Mouse (Mus musculus) regulatory T cell (primary cell): Measurements from ENCODE around the gene Aff3.

Source experiments
- in situ Hi-C: fragments of 300-600 bp; cut with MboI, MseI; formaldehyde crosslinking; loops from one replicate; pipeline ENCODE4 v1.15.1; 2025; ENCODE audit warnings: high pct_unique_total_duplicates

The Aff3 gene

DNA sequence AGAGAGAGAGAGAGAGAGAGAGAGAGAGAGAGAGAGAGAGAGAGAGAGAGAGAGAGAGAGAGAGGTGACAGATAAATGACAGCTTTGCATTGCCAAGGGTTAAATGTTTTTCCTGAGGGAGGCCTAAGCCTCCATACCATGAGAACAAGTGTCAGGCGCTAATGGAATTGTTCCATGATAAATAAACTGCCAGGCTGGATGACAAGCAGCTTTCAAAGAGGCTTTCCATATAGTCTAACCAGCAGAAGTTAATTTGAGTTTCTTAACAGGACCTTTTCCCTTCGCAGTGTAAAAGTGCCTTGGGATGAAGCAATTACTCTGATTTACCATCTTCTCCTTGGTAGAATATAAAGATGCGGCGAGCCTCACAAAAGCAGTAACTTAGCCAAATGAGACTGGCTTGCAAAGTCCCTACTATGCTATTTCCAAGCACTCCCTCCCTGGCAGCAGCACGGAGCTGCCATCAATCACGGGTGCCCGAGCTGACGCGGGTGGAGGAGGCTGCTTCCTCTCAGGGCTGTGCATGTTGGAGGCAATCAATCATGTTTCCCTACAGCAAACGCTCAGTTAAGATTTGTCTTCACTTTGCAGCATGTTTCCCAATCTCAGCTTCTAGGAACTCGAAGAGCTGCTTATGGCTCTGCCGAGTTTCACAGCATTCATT is 119.3 kb downstream of the Aff3 start:
- in situ Hi-C loops: no loop called here

- in situ Hi-C loops: no loop called here
Observed at GRCm38 (mm10) chr1:38544501-38544900, 120.3 kb downstream of the Aff3 start.

- in situ Hi-C loops: no loop called here
Observed at GRCm38 (mm10) chr1:38541536-38541935, 123.2 kb downstream of the Aff3 start.

GRCm38 (mm10) chr1:38536929-38537540 is 127.7 kb downstream of the Aff3 start:
- in situ Hi-C loops: no loop called here

GRCm38 (mm10) chr1:38532581-38532980 is 132.2 kb downstream of the Aff3 start:
- in situ Hi-C loops: no loop called here

GRCm38 (mm10) chr1:38528607-38529006 is 136.1 kb downstream of the Aff3 start:
- in situ Hi-C loops: no loop called here

- in situ Hi-C loops: no loop called here
Observed at GRCm38 (mm10) chr1:38526568-38526967, 138.2 kb downstream of the Aff3 start.

GRCm38 (mm10) chr1:38521651-38522050 is 143.1 kb downstream of the Aff3 start:
- in situ Hi-C loops: no loop called here

DNA sequence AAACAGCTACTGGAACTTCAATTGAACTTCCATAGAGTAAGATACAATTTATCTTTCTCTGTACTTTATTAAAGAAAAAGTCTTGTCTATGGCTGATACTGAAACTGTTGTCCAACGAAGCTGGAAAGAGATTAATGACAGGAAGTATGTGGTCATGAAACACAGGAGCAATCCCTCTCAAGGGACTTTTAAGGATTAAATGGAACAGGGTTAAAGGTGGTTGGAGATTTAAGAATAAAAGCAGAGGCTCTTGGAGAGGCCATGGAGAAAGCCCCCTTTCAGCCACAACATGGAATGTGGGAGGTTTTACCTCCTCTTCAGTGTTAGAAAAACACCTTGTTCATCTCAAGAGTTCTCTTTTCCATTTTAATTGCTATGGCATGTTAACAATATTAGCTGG is 148.5 kb downstream of the Aff3 start:
- in situ Hi-C loops: no loop called here

DNA sequence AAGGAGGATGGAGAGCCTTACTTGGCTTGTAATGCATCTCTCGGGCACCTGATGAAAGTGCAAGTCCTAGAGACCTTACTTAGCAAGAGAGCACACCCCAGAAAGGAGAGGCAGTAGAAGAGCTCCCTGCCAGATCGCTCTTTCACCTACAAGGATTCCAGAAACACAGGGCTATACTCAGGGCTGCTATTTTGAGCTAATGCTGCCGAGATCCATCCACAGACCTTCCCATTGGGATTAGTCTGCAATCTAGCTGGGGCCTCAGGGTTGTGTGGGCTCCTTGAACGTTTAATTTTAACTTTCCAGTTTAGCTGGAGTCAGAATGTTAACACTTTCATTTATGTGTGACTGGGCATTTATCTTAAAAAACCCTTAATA is 150.1 kb downstream of the Aff3 start:
- in situ Hi-C loops: no loop called here

DNA sequence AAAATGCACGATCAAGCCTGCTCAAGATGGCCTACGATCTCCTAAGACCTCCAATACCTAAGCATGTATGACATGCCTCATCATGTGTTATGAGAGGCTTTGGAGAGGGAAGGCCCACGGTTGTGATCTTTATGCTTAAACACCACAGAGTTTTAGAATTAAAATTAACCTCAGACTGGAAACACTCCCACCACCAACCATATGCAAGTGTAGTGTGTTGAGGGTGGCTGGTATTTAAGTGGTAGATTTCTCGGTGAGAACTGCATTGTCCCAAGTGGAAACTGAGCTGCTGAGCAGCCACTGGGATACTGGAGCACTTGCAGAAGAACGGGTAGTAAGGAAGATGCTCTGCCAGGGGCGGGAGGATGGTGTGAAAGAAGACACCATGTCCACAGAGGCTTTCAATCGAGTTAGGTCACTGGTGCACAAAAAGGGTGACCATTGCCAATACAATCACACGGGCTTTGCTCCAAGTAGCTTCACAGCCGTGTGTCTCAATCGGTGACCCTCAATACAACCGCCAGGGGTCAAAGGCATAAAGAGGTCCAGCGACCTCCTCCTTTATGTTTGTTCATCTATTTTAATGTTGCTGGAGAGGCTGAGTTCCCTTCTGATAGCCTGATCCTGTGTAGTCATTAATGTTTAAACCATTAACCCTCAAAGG is 150.7 kb downstream of the Aff3 start:
- in situ Hi-C loops: no loop called here

DNA sequence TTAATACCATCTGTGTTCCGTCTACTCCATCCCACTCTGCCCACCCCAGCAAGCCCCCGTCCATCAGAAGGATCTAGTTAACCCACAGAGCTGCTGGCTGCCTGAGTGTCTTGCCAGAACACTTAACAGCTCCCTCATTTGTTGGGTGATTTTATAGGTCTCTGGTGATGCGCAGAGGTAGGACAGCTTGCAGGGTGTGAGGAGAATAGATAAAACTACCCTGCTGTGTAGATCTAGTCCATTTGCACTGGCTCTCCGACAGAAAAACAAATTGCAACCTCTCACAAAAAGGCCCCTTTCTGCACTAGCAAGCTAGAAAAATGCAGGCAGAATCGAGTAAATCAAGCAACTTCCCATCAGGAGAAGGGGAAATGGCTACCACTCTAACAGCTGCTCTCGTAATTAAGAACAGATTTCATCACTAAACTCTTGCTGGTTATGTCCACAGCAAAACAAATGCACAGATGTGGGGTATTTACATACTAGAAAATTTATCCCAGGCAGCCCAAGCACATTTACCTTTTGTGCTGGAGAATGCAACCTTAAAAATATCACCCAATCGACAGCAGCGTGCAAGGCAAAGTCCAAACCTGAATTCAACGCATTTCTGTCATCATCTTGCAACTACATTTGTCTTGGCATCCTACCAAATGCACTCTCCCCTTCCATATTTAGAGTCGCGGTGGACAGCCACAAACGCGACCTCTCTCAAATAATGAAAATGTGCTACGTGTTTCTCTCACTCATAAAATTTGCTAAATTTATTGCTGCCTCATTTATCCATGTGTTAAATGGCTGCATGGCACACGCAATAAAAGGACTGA is 152.3 kb downstream of the Aff3 start:
- in situ Hi-C loops: no loop called here

- in situ Hi-C loops: no loop called here
Observed at GRCm38 (mm10) chr1:38511076-38511475, 153.7 kb downstream of the Aff3 start.

GRCm38 (mm10) chr1:38509301-38509700 is 155.5 kb downstream of the Aff3 start:
- in situ Hi-C loops: no loop called here

- in situ Hi-C loops: no loop called here
Observed at GRCm38 (mm10) chr1:38507636-38508179, 157.0 kb downstream of the Aff3 start.

DNA sequence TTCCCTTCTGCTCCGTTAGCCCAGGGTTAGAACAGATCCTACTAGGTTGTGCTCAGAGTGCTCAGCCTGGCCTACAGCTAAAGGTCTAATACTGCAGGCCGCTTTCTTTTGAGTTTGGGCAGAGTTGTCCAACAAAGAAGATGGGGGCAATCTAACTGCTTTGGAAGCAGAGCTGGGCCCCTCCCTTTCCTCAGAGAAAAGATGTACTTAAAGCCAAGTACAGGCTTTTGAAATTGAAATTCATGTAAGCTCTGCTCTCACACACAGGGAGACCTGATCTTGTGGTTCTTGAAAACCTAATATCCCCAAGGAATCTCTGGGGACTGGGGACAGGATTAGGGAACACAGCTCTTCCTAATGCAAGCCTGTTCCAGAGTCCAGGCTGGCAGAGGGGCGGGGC is 158.4 kb downstream of the Aff3 start:
- in situ Hi-C loops: no loop called here

GRCm38 (mm10) chr1:38503431-38504089 is 161.2 kb downstream of the Aff3 start:
- in situ Hi-C loops: no loop called here

DNA sequence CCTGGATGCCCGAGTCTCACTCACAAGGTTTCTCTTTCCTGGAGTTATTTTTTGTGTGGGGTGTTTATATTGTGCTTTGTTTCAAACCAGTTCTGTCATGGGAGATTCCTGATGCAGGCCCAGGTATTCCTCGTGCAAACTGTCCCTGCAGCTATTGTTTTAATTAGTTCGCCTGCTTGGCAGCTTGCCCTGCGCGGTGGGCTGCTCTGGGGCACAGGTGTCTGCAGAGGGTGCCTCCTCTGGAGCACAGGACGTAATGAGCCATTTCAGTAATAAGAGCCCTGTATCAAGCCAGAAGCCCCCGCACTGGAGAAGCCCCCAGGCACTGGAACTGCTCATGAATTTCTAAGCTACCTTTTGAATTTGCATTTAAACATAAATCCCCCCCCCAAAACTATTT is 162.0 kb downstream of the Aff3 start:
- in situ Hi-C loops: no loop called here

GRCm38 (mm10) chr1:38501231-38501630 is 163.5 kb downstream of the Aff3 start:
- in situ Hi-C loops: no loop called here

- in situ Hi-C loops: no loop called here
Observed at GRCm38 (mm10) chr1:38499500-38499899, 165.3 kb downstream of the Aff3 start.

DNA sequence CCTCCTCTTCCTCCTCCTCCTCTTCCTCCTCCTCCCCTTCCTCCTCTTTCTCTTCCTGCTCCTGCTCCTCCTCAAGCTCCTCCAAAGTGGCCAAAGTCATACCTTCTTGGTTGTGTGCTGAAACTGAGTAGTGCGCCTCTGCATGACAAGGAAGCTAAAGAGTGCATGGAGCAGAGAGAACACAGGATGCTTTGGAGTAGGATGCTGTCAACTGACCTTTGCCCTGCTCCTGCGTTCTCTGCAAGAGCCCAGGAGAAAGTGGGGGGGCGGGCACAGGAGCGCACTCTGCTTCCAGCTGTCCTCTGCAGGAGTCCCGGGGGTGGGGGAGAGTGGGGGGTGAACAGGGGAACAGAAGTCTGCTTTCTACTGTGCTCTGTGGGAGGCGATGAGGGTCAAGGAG is 167.2 kb downstream of the Aff3 start:
- in situ Hi-C loops: no loop called here
